Mouse (Mus musculus) E14TG2a.4 (cell line): ENCODE results near the gene Arhgef28.

Experiments
- CTCF ChIP-seq: conservative IDR thresholded peaks from 2 replicates; pipeline ENCODE4 v1.5.1; 2014; ENCODE audit warnings: low read length
- NANOG ChIP-seq: IDR thresholded peaks from 2 replicates; pipeline ENCODE4 v1.6.1; 2014; ENCODE audit warnings: borderline replicate concordance, low read length, mixed read lengths
- POU5F1 ChIP-seq: IDR thresholded peaks from 2 replicates; pipeline ENCODE4 v1.6.1; 2014; ENCODE audit warnings: low read length, borderline replicate concordance

GRCm38 (mm10) chr13:97876450-97876849 is 329.8 kb downstream of the Arhgef28 start:
- TF ChIP-seq CTCF (no peak), NANOG (no peak), POU5F1 (no peak)
